Mouse (Mus musculus) midbrain, postnatal 0 days (tissue): ENCODE measurements around the gene Btbd19. TPM values are rescaled to one million over a fixed set of nuclear protein-coding genes. Genes with fewer than 3 reads are reported as not detected.

Experiments used
- ATAC-seq: fragments of 200-750 bp; cut with Nextera tagmentation; 2 replicates; pipeline ENCODE4 v1.8.0; 2017; ENCODE audit warnings: moderate number of reproducible peaks, mild to moderate bottlenecking, moderate TSS enrichment, moderate library complexity; ENCODE audit not compliant: low FRiP score
- DNase-seq: peaks from one replicate; pipeline ENCODE4 v3.0.0-alpha.2; 2015; ENCODE audit warnings: low spot score
- H3K27ac ChIP-seq: fragments of 300-500 bp; sonication (generic); 2 replicates; pipeline ENCODE4 v1.5.1; 2014; ENCODE audit warnings: low read depth, mild to moderate bottlenecking, low read length, mixed read lengths
- H3K27me3 ChIP-seq: fragments of 300-500 bp; sonication (generic); 2 replicates; pipeline ENCODE4 v1.6.1; 2014; ENCODE audit warnings: low read length, control low read depth, mixed read lengths; ENCODE audit not compliant: insufficient read depth
- H3K36me3 ChIP-seq: fragments of 300-500 bp; sonication (generic); 2 replicates; pipeline ENCODE4 v1.6.1; 2014; ENCODE audit warnings: low read length, control low read depth, mixed read lengths; ENCODE audit not compliant: insufficient read depth
- H3K4me1 ChIP-seq: fragments of 300-500 bp; sonication (generic); 2 replicates; pipeline ENCODE4 v1.6.1; 2014; ENCODE audit warnings: mild to moderate bottlenecking, control low read depth, antibody characterized with exemption, low read length, mixed read lengths; ENCODE audit not compliant: insufficient read depth
- H3K4me2 ChIP-seq: fragments of 300-500 bp; sonication (generic); 2 replicates; pipeline ENCODE4 v1.6.1; 2014; ENCODE audit warnings: low read depth, mild to moderate bottlenecking, low read length, mixed read lengths; ENCODE audit not compliant: poor library complexity, severe bottlenecking
- H3K4me3 ChIP-seq: fragments of 300-500 bp; sonication (generic); 2 replicates; pipeline ENCODE4 v1.5.1; 2014; ENCODE audit warnings: low read depth, mild to moderate bottlenecking, low read length, moderate library complexity
- H3K9ac ChIP-seq: fragments of 300-500 bp; sonication (generic); replicated peaks from 2 replicates; pipeline ENCODE4 v1.6.1; 2014; ENCODE audit warnings: mild to moderate bottlenecking, low read length, moderate library complexity, mixed read lengths; ENCODE audit not compliant: poor library complexity, severe bottlenecking
- H3K9me3 ChIP-seq: fragments of 300-500 bp; sonication (generic); 2 replicates; pipeline ENCODE4 v1.6.1; 2016; ENCODE audit warnings: low read length, control low read depth
- CTCF ChIP-seq: IDR thresholded peaks from 2 replicates; pipeline ENCODE4 v1.5.1; 2016; ENCODE audit warnings: antibody characterized with exemption, mild to moderate bottlenecking
- WGBS: fragments of 180-500 bp; shearing (Covaris S2); extraction: QIAGEN DNeasy Blood & Tissue Kit; methylation state at CpG from one replicate; pipeline ENCODE4 v1.1.7; 2014; 5-methylcytosine and 5-hydroxymethylcytosine counted together
- polyA plus RNA-seq: library from polyadenylated mRNA; unstranded; fragments of >200 nt; fragmentation: Nextera tagmentation; extraction: Ambion mirVana; gene quantifications from 2 replicates; pipeline ENCODE4 v1.2.1, GENCODE M21; 2015
- total RNA-seq: library from RNA; depleted of rRNA; stranded (reverse); fragments of >200 nt; gene quantifications from 2 replicates; pipeline ENCODE4 v1.2.3, GENCODE M21; 2014

The Btbd19 gene
- total and polyA plus RNA-seq, 2 experiments from 2014 or later, result 4.2 to 7.3 TPM

DNA sequence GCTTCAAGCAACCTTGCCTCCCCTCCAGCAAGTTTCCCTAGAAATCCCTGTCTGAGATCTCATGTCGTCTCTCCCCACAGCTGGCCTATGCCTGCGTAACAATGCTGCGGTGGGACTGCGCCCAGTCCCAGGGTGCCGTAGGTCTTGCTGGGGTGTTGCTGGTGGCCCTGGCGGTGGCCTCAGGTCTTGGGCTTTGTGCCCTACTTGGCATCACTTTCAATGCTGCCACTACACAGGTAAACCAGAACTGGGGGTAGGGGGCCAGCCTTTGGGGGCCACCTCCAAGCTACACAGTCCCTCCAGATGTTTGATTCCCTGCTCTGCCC, 17.0 kb downstream of the Btbd19 start:
- Histone ChIP-seq H3K27me3 (no peaks in the 10 kb centered on the region), H3K9ac (no peak overlapping the region), H3K27ac (no peak overlapping the region), H3K4me3 (no peak overlapping the region), H3K4me2 (no peak overlapping the region), H3K36me3 (peaks cover 41% of the 10 kb centered on the region), H3K9me3 (no peaks in the 10 kb centered on the region), H3K4me1 (no peaks in the 10 kb centered on the region)
- TF ChIP-seq CTCF, result no peak
- DNase-seq, result no peak
- no peak for ATAC-seq
- WGBS, result 95% methylated on average over 6 of the region's 6 CpGs

DNA sequence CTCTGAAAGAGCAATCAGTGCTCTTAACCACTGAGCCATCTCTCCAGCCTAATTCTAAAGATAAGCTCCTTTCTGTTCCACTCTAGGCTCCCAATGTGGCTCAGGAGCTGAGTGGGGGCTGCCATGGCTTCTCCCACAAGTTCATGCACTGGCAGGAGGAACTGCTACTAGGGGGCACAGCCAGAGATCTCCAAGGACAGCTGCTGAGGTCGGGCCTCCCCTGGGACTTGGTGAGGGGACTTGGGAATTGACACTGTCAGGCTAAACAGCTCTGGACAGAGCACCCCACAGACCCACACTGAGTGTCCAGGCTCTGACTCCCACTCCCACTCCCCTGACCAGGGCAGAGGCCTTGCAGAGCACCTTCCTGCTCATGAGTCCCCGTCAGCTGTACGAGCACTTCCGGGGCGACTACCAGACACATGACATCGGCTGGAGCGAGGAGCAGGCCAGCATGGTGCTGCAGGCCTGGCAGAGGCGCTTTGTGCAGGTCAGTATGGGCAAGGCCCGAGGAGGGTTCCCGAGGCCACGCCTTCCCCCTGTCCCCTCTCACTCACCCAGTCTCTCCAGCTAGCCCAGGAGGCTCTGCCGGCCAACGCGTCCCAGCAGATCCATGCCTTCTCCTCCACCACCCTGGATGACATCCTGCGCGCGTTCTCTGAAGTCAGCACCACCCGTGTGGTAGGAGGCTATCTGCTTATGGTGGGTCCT, 17.6 kb downstream of the Btbd19 start:
- no peak overlapping the region for H3K4me2 ChIP-seq
- H3K9me3 ChIP-seq, result no peaks in the 10 kb centered on the region
- peaks cover 40% of the 10 kb centered on the region for H3K36me3 ChIP-seq
- H3K27ac ChIP-seq, result no peak overlapping the region
- no peak overlapping the region for H3K9ac ChIP-seq
- ATAC-seq (no peak), DNase-seq (no peak)
- no peak for TF ChIP-seq CTCF
- WGBS, result 91% methylated on average over 18 of the region's 18 CpGs
- H3K27me3 ChIP-seq, result no peaks in the 10 kb centered on the region
- H3K4me3 ChIP-seq, result no peak overlapping the region
- H3K4me1 ChIP-seq, result no peaks in the 10 kb centered on the region

DNA sequence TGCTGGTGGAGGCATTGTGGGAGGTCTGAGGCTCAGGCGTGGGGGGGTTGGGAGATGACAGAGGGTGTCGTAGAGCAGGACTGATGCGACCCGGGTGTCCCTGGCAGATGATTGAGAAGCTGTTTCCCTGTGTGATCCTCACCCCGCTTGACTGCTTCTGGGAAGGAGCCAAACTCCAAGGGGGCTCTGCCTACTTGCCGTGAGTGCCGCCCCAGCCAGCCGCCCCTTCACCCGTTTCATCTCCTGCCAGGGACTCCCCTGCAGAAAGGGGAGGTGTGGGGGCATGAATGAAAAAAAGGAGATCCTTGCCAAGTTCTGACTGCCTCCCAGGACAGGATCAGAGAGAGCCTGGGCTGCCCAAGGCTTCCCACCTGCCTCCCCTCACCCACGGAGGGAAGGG, 20.4 kb downstream of the Btbd19 start:
- 50% methylated on average over 10 of the region's 10 CpGs for WGBS
- H3K27me3 ChIP-seq, result 0 out of 2 replicates have a peak, but pooled peaks cover 4% of the 10 kb centered on the region
- no peaks in the 10 kb centered on the region for H3K9me3 ChIP-seq
- ATAC-seq (no peak), DNase-seq (no peak)
- H3K27ac ChIP-seq, result no peak overlapping the region
- no peak overlapping the region for H3K4me2 ChIP-seq
- no peak overlapping the region; the same call in 1 of the 2 replicates for H3K9ac ChIP-seq
- no peak for TF ChIP-seq CTCF
- peaks cover 30% of the 10 kb centered on the region for H3K36me3 ChIP-seq
- no peak overlapping the region for H3K4me3 ChIP-seq
- no peaks in the 10 kb centered on the region for H3K4me1 ChIP-seq

DNA sequence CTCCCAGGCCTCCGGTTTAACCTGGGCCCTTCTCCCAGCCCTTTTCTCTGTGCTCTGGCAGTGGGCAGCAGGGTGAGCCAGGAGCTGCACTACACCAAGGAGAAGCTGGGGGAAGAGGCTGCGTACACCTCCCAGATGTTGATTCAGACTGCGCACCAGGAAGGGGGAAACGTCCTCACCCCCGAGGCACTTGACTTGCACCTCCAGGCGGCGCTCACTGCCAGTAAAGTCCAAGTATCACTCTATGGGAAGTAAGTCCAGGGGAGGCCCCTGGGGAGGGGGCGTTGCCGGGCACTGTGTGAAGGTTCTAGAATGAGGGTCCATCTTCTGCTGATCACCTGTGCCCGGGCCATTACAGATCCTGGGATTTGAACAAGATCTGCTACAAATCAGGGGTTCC, 20.9 kb downstream of the Btbd19 start:
- Histone ChIP-seq H3K9ac (no peak overlapping the region), H3K36me3 (peaks cover 29% of the 10 kb centered on the region), H3K27me3 (0 out of 2 replicates have a peak, but pooled peaks cover 4% of the 10 kb centered on the region), H3K9me3 (no peaks in the 10 kb centered on the region), H3K27ac (no peak overlapping the region), H3K4me2 (no peak overlapping the region), H3K4me3 (no peak overlapping the region), H3K4me1 (no peaks in the 10 kb centered on the region)
- no peak for TF ChIP-seq CTCF
- 71% methylated on average over 10 of the region's 10 CpGs for WGBS
- ATAC-seq, result no peak
- DNase-seq, result no peak

DNA sequence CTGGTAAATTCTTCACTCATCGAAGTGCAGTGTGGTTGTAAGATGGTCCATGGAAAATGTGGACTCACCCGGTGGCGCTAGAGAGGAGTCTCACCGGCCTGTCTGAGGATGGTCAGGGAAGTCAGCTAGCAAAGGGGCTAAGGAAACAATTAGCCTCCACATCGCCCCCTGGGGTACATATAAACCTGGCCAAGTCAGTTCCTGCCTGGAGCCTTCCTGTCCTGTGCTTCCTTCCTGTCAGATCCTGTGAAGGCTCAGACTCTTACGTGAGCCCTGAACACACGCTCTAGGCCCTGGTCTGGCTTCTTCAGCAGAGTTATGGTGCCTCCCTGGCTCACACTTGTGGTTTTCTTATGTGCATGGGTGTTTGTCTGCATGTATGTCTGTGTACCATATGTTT, 24.3 kb downstream of the Btbd19 start:
- ATAC-seq, result no peak
- H3K36me3 ChIP-seq, result peaks cover 8% of the 10 kb centered on the region

DNA sequence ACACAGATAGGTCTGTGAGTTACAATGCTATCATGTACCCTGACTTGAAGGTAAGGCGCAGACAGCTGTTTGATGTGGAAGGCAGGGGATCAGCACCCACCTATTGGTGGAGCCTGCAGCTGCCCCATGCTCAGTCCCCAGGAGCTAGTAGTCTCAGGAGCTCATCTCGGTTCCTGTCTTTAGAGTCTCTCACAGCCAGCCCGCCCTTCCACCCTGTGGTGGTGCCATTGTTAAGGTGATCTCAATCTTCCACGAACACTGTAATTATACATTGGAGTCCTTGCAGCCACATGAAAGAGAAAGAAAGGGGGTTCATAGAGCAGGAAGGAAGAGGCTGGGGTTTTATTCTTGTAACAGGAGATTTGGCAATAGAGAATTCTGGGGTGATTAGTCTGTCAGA, 25.5 kb downstream of the Btbd19 start:
- peaks cover 8% of the 10 kb centered on the region for H3K36me3 ChIP-seq
- WGBS, result 65% methylated on average over 4 of the region's 4 CpGs
- no peak overlapping the region for H3K9ac ChIP-seq
- no peak overlapping the region for H3K27ac ChIP-seq
- ATAC-seq (no peak), DNase-seq (no peak)
- no peaks in the 10 kb centered on the region for H3K9me3 ChIP-seq
- H3K27me3 ChIP-seq, result 0 out of 2 replicates have a peak, but pooled peaks cover 4% of the 10 kb centered on the region
- H3K4me1 ChIP-seq, result peaks cover 3% of the 10 kb centered on the region; the same call in 1 of the 2 replicates
- TF ChIP-seq CTCF, result no peak
- no peak overlapping the region for H3K4me2 ChIP-seq
- H3K4me3 ChIP-seq, result no peak overlapping the region

More for the DNA sequence above, 24.3 kb downstream of the Btbd19 start:
- Histone ChIP-seq H3K27me3 (0 out of 2 replicates have a peak, but pooled peaks cover 4% of the 10 kb centered on the region), H3K9me3 (no peaks in the 10 kb centered on the region), H3K4me1 (peaks cover 3% of the 10 kb centered on the region; the same call in 1 of the 2 replicates), H3K9ac (no peak overlapping the region), H3K27ac (no peak overlapping the region), H3K4me3 (no peak overlapping the region), H3K4me2 (no peak overlapping the region)
- 49% methylated on average over 7 of the region's 7 CpGs for WGBS
- peak; percentile 57 for TF ChIP-seq CTCF
- peak; percentile 66 for DNase-seq
